Mouse (Mus musculus): Measurements from ENCODE around the gene Pnn. TPM values are rescaled to one million over a fixed set of nuclear protein-coding genes. Genes with fewer than 3 reads are reported as not detected.

Pnn gene
- polyA plus RNA-seq, 1 experiment from 2014 or later = 122 TPM

GRCm38 (mm10) chr12:59086171-59086570 is 19.5 kb downstream of the Pnn start:
- WGBS = 79% methylated on average over 5 of the region's 5 CpGs
- Histone ChIP-seq H3K4me3 (no peak overlapping the region), H3K27me3 (ENCODE audit: poor library complexity, severe bottlenecking) (no peaks in the 10 kb centered on the region), H3K4me1 (no peaks in the 10 kb centered on the region), H3K27ac (no peak overlapping the region), H3K36me3 (replicated peaks) (no peaks in the 10 kb centered on the region), H3K9me3 (no peaks in the 10 kb centered on the region)
- DNase-seq (ENCODE audit: extremely low spot score, low spot score) = no peak

GRCm38 (mm10) chr12:59093543-59093942 is 26.9 kb downstream of the Pnn start:
- no peak for DNase-seq (ENCODE audit: extremely low spot score, low spot score)
- Histone ChIP-seq H3K9me3 (no peaks in the 10 kb centered on the region), H3K4me3 (no peak overlapping the region), H3K27me3 (ENCODE audit: poor library complexity, severe bottlenecking) (no peaks in the 10 kb centered on the region), H3K36me3 (replicated peaks) (no peaks in the 10 kb centered on the region), H3K4me1 (no peaks in the 10 kb centered on the region), H3K27ac (no peak overlapping the region)
- 79% methylated on average over 2 of the region's 2 CpGs for WGBS

- no peak within 1 kb of the TSS for H3K4me3 ChIP-seq
- no peaks in the 10 kb centered on the region for H3K27me3 ChIP-seq (ENCODE audit: poor library complexity, severe bottlenecking)
- no peaks in the 10 kb centered on the region for H3K36me3 ChIP-seq (replicated peaks)
- no peaks in the 10 kb centered on the region for H3K4me1 ChIP-seq
- DNase-seq (ENCODE audit: extremely low spot score, low spot score) = no peak
- H3K9me3 ChIP-seq = no peaks in the 10 kb centered on the region
- H3K27ac ChIP-seq = no peak within 1 kb of the TSS
- 91% methylated on average over 19 of the region's 19 CpGs for WGBS
Observed at GRCm38 (mm10) chr12:59095104-59096025, 28.7 kb downstream of the Pnn start, which contains the start of gene Mia2. TSS of gene Mia2 (plus strand) at chr12:59095799.

GRCm38 (mm10) chr12:59104771-59105170 is 38.1 kb downstream of the Pnn start:
- WGBS = 81% methylated on average over 5 of the region's 5 CpGs
- Histone ChIP-seq H3K4me3 (no peak overlapping the region), H3K27me3 (ENCODE audit: poor library complexity, severe bottlenecking) (no peaks in the 10 kb centered on the region), H3K9me3 (no peaks in the 10 kb centered on the region), H3K27ac (no peak overlapping the region), H3K36me3 (replicated peaks) (no peaks in the 10 kb centered on the region), H3K4me1 (no peaks in the 10 kb centered on the region)
- DNase-seq (ENCODE audit: extremely low spot score, low spot score) = no peak

- Histone ChIP-seq H3K36me3 (replicated peaks) (no peaks in the 10 kb centered on the region), H3K27me3 (ENCODE audit: poor library complexity, severe bottlenecking) (no peaks in the 10 kb centered on the region), H3K4me1 (no peaks in the 10 kb centered on the region), H3K4me3 (no peak overlapping the region), H3K27ac (no peak overlapping the region), H3K9me3 (no peaks in the 10 kb centered on the region)
- no peak for DNase-seq (ENCODE audit: extremely low spot score, low spot score)
- WGBS = 92% methylated on average over 6 of the region's 6 CpGs
Observed at GRCm38 (mm10) chr12:59105914-59106313, 39.2 kb downstream of the Pnn start.

- no peaks in the 10 kb centered on the region for H3K36me3 ChIP-seq (replicated peaks)
- H3K27ac ChIP-seq = no peak overlapping the region
- DNase-seq (ENCODE audit: extremely low spot score, low spot score) = no peak
- H3K27me3 ChIP-seq (ENCODE audit: poor library complexity, severe bottlenecking) = no peaks in the 10 kb centered on the region
- H3K4me1 ChIP-seq = no peaks in the 10 kb centered on the region
- H3K4me3 ChIP-seq = no peak overlapping the region
- no peaks in the 10 kb centered on the region for H3K9me3 ChIP-seq
- WGBS = 91% methylated on average over 5 of the region's 5 CpGs
Observed at GRCm38 (mm10) chr12:59106491-59106890, 39.8 kb downstream of the Pnn start.

GRCm38 (mm10) chr12:59107926-59108325 is 41.2 kb downstream of the Pnn start:
- WGBS = 89% methylated on average over 4 of the region's 4 CpGs

GRCm38 (mm10) chr12:59117184-59117583 is 50.5 kb downstream of the Pnn start:
- Histone ChIP-seq H3K4me1 (no peaks in the 10 kb centered on the region), H3K27me3 (ENCODE audit: poor library complexity, severe bottlenecking) (no peaks in the 10 kb centered on the region), H3K27ac (no peak overlapping the region), H3K36me3 (replicated peaks) (no peaks in the 10 kb centered on the region), H3K9me3 (no peaks in the 10 kb centered on the region), H3K4me3 (no peak overlapping the region)
- 92% methylated on average over 3 of the region's 3 CpGs for WGBS
- DNase-seq (ENCODE audit: extremely low spot score, low spot score) = no peak

More at GRCm38 (mm10) chr12:59107926-59108325, 41.2 kb downstream of the Pnn start:
- H3K27me3 ChIP-seq (ENCODE audit: poor library complexity, severe bottlenecking) = no peaks in the 10 kb centered on the region
- no peak overlapping the region for H3K27ac ChIP-seq
- no peak for DNase-seq (ENCODE audit: extremely low spot score, low spot score)
- no peaks in the 10 kb centered on the region for H3K9me3 ChIP-seq
- H3K4me1 ChIP-seq = no peaks in the 10 kb centered on the region
- H3K36me3 ChIP-seq (replicated peaks) = no peaks in the 10 kb centered on the region
- H3K4me3 ChIP-seq = no peak overlapping the region

Other genes with a start within 250 kb of the Pnn start
- gene Sec23a, start 54.9 kb upstream of the Pnn start, polyA plus RNA-seq (2016; fragmentation: Nextera tagmentation; extraction: Ambion mirVana) = 54.7 and 56.3 TPM in 2 replicates
- 42.3 and 42.8 TPM in 2 replicates for gene Gemin2, start 53.5 kb upstream of the Pnn start, polyA plus RNA-seq (2016; fragmentation: Nextera tagmentation; extraction: Ambion mirVana)
- gene Trappc6b, start 5.4 kb upstream of the Pnn start, polyA plus RNA-seq (2016; fragmentation: Nextera tagmentation; extraction: Ambion mirVana) = 65.5 and 66.3 TPM in 2 replicates
- 43.8 and 46.3 TPM in 2 replicates for gene Mia2, start 28.9 kb downstream of the Pnn start, polyA plus RNA-seq (2016; fragmentation: Nextera tagmentation; extraction: Ambion mirVana)
- gene Fbxo33, start 152.8 kb downstream of the Pnn start, polyA plus RNA-seq (2016; fragmentation: Nextera tagmentation; extraction: Ambion mirVana) = 5.0 and 6.1 TPM in 2 replicates